Mouse (Mus musculus) myocyte (in vitro differentiated cells): ENCODE results near the gene Lmbr1.

ENCODE experiments used
- POLR2A ChIP-seq: IDR thresholded peaks from one replicate; pipeline ENCODE4 v1.6.1; 2011; ENCODE audit warnings: low read depth, mild to moderate bottlenecking, control low read depth, moderate library complexity; ENCODE audit not compliant: insufficient read length
- TCF3 ChIP-seq: IDR thresholded peaks from one replicate; pipeline ENCODE4 v1.6.1; 2011; ENCODE audit warnings: low read depth, control low read depth; ENCODE audit not compliant: insufficient read length
- USF1 ChIP-seq: IDR thresholded peaks from one replicate; pipeline ENCODE4 v1.6.1; 2011; ENCODE audit warnings: low read depth, mild to moderate bottlenecking, control low read depth, moderate library complexity

DNA sequence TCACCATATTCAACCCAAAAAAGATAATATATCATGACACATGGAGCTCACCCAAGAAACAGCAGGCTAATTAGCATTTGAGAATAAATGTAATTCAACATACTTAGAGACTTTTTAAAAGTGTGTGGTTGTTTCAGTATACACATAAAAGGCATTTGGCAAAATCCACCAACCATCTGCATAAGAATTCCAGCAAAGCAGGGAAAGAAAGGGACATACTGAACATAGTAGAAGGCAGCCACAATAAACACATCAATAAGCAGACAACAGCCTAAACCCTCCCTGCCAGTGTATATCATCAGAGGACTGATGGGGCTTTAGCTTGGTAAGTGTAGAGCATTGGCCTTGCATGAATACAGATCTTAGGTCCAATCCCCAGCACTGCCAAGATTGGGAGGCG is 133.4 kb downstream of the Lmbr1 start:
- no peak for TF ChIP-seq USF1
- no peak for TF ChIP-seq POLR2A
- TF ChIP-seq TCF3, result no peak
